Mouse (Mus musculus) urinary bladder, postnatal 36 days (tissue): Measurements from ENCODE around the gene Oprl1.

Experiments
- DNase-seq, 2 experiments: peaks; one replicate each; pipeline ENCODE4 v3.0.0; 2022; ENCODE audit warnings: low spot score in 2 of 2, mixed read lengths in 1 of 2

Oprl1 gene

DNA sequence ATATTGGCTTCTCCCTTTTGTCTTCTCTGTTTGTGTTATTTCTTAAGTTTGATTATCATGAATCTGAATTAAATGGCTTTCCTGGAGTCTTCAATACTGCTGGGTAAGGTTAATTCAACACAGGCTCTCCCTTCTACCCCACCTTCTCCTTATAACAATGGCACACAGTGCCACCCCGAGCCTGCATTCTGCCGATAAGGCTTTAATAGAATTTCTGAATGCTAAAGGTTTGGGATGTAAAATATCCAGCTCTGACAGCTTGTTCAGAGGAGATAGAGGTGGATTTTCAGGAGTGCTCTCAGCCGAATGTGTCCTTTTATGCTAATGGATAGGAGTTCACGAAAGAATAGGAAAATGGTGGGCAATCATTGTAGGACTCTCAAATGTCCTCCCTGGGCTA is 50.4 kb downstream of the Oprl1 start:
- no peak for DNase-seq

DNA sequence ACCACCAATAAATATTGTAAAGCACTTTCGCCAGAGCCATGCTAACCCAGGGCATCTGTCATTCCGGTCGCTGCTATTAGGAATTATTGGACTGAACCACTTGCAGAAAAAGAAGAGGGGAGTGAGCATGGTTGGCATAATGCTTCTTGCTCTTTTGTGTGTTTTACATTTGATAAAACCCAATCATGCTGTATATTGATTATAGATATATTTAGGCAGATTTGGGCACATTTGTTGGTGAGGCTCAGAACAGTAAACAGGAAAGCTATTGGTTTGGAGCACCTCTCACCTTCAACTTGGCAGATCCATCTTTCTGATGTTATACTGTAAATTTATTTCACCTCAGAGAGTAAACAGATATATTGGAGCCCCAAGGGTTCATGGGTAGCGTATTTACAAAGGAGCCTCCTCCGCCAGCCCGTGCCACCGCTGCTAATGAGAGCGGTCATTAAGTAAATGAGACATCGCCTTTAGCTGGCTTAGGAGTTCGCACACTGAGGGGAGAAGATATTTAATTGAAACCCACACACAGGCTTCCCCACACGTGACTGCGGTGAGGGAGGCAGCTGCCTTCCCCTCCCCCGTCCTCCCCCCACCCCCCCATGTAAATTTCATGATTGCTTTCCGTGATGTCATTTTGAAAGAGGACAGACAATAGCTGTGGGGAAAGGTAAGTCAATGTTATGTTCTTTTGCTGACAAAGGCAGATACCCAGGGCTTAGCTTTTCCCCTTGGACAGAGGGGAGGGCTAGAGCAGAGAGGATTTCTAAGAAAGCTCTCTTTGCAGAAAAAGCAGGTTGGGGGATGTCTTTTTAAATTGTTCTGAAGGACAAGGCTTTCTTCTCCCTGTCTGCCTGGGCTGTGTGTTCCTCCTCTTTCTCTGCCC is 52.1 kb downstream of the Oprl1 start:
- DNase-seq: no peak

DNA sequence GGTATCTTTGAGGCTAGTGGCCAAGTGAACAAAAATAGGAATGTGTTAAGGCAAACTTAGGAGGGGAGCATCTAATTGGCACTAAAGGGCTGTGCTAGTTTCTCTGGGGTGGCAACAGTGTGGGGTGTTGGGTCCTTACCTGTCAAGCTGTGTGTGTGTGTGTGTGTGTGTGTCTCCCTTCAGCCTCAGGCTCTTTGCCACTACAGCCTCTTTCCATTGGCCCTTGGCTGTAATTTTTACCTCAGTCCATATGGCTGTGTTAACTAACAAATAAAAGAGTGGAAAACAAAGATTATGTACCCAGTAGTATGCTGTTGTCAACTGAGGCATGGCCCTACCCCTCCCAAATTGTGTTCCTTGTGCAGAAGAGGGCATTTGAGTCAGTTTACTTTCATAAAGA is 53.6 kb downstream of the Oprl1 start:
- no peak for DNase-seq

DNA sequence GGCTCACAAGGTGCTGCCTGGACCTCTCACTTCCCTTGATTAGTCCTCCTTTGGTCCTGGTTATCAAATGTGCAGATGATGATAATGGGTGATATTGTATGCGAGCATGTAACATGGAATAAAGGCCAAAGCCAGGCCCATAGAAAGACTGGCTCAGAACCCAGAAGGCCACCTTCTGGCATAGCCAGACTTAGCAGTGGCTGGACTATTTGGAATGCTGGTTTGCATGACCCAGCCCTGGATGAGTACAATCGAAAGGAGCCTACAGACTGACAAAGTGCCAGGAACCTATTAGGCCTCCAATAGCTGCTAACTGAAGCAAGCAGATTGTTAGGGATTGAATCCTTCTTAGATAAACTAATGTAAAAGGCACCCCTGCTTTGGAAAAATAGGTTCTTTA is 54.6 kb downstream of the Oprl1 start:
- no peak for DNase-seq
